ENCODE assay signal across 8 mouse cellular contexts in genomic region chr6:114888922-114889321, GRCm38 (mm10).
DNase-seq lines count a peak whose midpoint lies in the region; ATAC-seq and TF ChIP-seq lines count a peak whose summit lies in the region.

No protein-coding gene starts in this region.

- peaks cover 31% of the 10 kb centered on the region for H3K4me1 ChIP-seq in cortical plate, adult 2 months (ENCODE audit: control insufficient read depth, insufficient read depth, low read length)
- H3K4me1 ChIP-seq in hindbrain, postnatal 0 days (ENCODE audit: insufficient read depth, low read length): peaks cover 54% of the 10 kb centered on the region

- 9% methylated on average over 13 of the region's 13 CpGs for WGBS in hindbrain, postnatal 0 days

- CTCF ChIA-PET in Patski (lab: Charles Lee): interaction anchor here (0.7 to 1.3 kb wide), 7 partner anchors 11 to 74 kb away, joined by 3 to 4 read pairs (median 3); no protein-coding TSS in a partner anchor

- no peaks in the 10 kb centered on the region for H3K9me3 ChIP-seq in hindbrain, postnatal 0 days (ENCODE audit: low read length)

- in situ Hi-C loops in Patski (cut with MboI; ENCODE audit: low pct_unique_long_range_greater_than_20kb): no loop called here

- TF ChIP-seq POLR2A in cortical plate, adult 2 months (IDR thresholded peaks at IDR 0.05; ENCODE audit: extremely low read depth, insufficient read depth, low read length): no peak

- H3K27me3 ChIP-seq in Patski: no peaks in the 10 kb centered on the region
- H3K27me3 ChIP-seq in hindbrain, postnatal 0 days (ENCODE audit: insufficient read depth, low read length): no peaks in the 10 kb centered on the region

- POLR2A ChIA-PET in Patski (lab: Charles Lee): interaction anchor here (0.6 kb wide), 1 partner anchor 247 kb away, joined by 3 read pairs; no protein-coding TSS in a partner anchor

- peak overlapping the region; percentile 9; the same call in 1 of the 2 replicates for H3K27ac ChIP-seq in cortical plate, adult 2 months (ENCODE audit: insufficient read depth, low read length)
- peak overlapping the region; percentile 71 for H3K27ac ChIP-seq in hindbrain, postnatal 0 days

- H3K36me3 ChIP-seq in hindbrain, postnatal 0 days (ENCODE audit: insufficient read depth, low read length): no peaks in the 10 kb centered on the region

- TF ChIP-seq CTCF in Patski (IDR thresholded peaks at IDR 0.05): no peak
- peak; percentile 37 for TF ChIP-seq CTCF in cortical plate, adult 2 months (IDR thresholded peaks at IDR 0.05; ENCODE audit: extremely low read depth, insufficient read depth, low read length)
- TF ChIP-seq CTCF in hindbrain, postnatal 0 days (IDR thresholded peaks at IDR 0.05; ENCODE audit: low read depth): peak; percentile 61

- DNase-seq in Patski (ENCODE audit: low read depth, low spot score): peak; percentile 82
- peak; percentile 59 to 77 for DNase-seq in gastrocnemius, adult 8-10 months (ENCODE audit: low spot score in 2 of 2)
- DNase-seq in hindbrain, postnatal 0 days (ENCODE audit: low spot score): peak; percentile 81
- peak; percentile 63 to 77 for DNase-seq in left cerebral cortex, adult 18-20 months (ENCODE audit: low spot score in 2 of 2)
- DNase-seq in lung, postnatal 4 days: peak; percentile 83 to 92
- DNase-seq in skeletal muscle tissue, adult 2 months (ENCODE audit: low read depth, low spot score): peak; percentile 83
- no peak for DNase-seq in T-cell, adult 2 months (ENCODE audit: low spot score)

- peak overlapping the region; percentile 18; the same call in 1 of the 2 replicates for H3K4me2 ChIP-seq in hindbrain, postnatal 0 days (ENCODE audit: low read depth, low read length)

- H3K9ac ChIP-seq in hindbrain, postnatal 0 days (replicated peaks; ENCODE audit: low read length): 0 out of 2 replicates have a peak overlapping the region, but pooled peaks have one; percentile 9

- peak; percentile 96 for ATAC-seq in Patski
- ATAC-seq in hindbrain, postnatal 0 days: peak; percentile 78

- no peak overlapping the region for H3K4me3 ChIP-seq in cortical plate, adult 2 months (ENCODE audit: insufficient read depth, low read length)
- no peak overlapping the region for H3K4me3 ChIP-seq in hindbrain, postnatal 0 days (ENCODE audit: low read length)
